Mouse (Mus musculus) liver, embryonic 11.5 days (tissue): ENCODE measurements at regions not wholly inside any gene's neighbourhood (a gene's known extent, or its start where the extent isn't known, plus 50 kb on each side); places are given as distances from the start of the nearest gene placed in this dataset.

Experiments
- ATAC-seq: fragments of 200-750 bp; cut with Nextera tagmentation; replicated peaks from 2 replicates; pipeline ENCODE4 v1.8.0; 2017; ENCODE audit warnings: moderate number of reproducible peaks, mild to moderate bottlenecking, moderate TSS enrichment, moderate library complexity; ENCODE audit not compliant: low FRiP score
- DNase-seq: peaks from one replicate; pipeline ENCODE4 v3.0.0-alpha.2; 2017; ENCODE audit warnings: low spot score
- H3K27ac ChIP-seq: fragments of 300-500 bp; sonication (generic); 2 replicates; pipeline ENCODE4 v1.5.1; 2014; ENCODE audit warnings: mild to moderate bottlenecking, low read depth, low read length, control low read depth
- H3K27me3 ChIP-seq: fragments of 300-500 bp; sonication (generic); replicated peaks from 2 replicates; pipeline ENCODE4 v1.6.1; 2014; ENCODE audit warnings: low read length, mixed read lengths; ENCODE audit not compliant: control insufficient read depth, insufficient read depth
- H3K36me3 ChIP-seq: fragments of 300-500 bp; sonication (generic); 2 replicates; pipeline ENCODE4 v1.6.1; 2014; ENCODE audit warnings: mild to moderate bottlenecking, low read length, moderate library complexity, mixed read lengths; ENCODE audit not compliant: control insufficient read depth, insufficient read depth
- H3K4me1 ChIP-seq: fragments of 300-500 bp; sonication (generic); replicated peaks from 2 replicates; pipeline ENCODE4 v1.6.1; 2014; ENCODE audit warnings: low read length, mixed read lengths; ENCODE audit not compliant: control insufficient read depth, insufficient read depth
- H3K4me2 ChIP-seq: fragments of 300-500 bp; sonication (generic); 2 replicates; pipeline ENCODE4 v1.6.1; 2014; ENCODE audit warnings: mild to moderate bottlenecking, control low read depth, moderate library complexity
- H3K4me3 ChIP-seq: fragments of 300-500 bp; sonication (generic); 2 replicates; pipeline ENCODE4 v1.5.1; 2014; ENCODE audit warnings: low read depth, low read length, control low read depth
- H3K9ac ChIP-seq: fragments of 300-500 bp; sonication (generic); 2 replicates; pipeline ENCODE4 v1.6.1; 2014; ENCODE audit warnings: low read depth, low read length, control low read depth
- H3K9me3 ChIP-seq: fragments of 300-500 bp; sonication (generic); 2 replicates; pipeline ENCODE4 v1.6.1; 2016; ENCODE audit warnings: low read length, inconsistent platforms, mixed read lengths; ENCODE audit not compliant: control insufficient read depth
- WGBS: fragments of 180-500 bp; shearing (Covaris S2); extraction: QIAGEN DNeasy Blood & Tissue Kit; methylation state at CpG from one replicate; pipeline ENCODE4 v1.1.7; 2014; 5-methylcytosine and 5-hydroxymethylcytosine counted together

GRCm38 (mm10) chr11:63507387-63507786, 378.6 kb downstream of the Pmp22 start:
- H3K27me3 ChIP-seq, result no peaks in the 10 kb centered on the region
- DNase-seq (no peak), ATAC-seq (no peak)
- 90% methylated on average over 8 of the region's 8 CpGs for WGBS
- H3K4me3 ChIP-seq, result no peak overlapping the region
- no peak overlapping the region for H3K9ac ChIP-seq
- H3K4me2 ChIP-seq, result no peak overlapping the region
- no peaks in the 10 kb centered on the region for H3K36me3 ChIP-seq
- no peaks in the 10 kb centered on the region for H3K4me1 ChIP-seq
- H3K27ac ChIP-seq, result no peak overlapping the region
- H3K9me3 ChIP-seq, result no peaks in the 10 kb centered on the region

DNA sequence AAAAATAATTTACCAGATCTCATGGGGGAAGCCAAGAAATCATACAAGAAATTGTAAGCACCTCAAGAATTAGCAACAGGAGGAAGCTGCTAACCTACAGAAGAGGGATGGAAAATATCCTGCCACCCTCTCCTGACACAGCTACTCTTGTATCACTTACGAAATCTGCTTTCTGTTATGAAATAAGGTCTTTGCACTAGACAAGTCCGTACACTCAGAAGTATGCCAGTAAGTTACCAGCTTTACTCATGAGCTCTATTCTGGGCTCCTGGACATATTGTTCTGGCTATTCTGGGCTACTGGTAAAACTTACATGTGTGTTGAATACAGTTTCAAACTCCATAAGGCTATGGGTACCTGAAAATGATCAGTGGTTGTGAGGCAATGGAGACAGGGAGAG, 379.9 kb downstream of the Pmp22 start:
- WGBS, result 83% methylated on average over 2 of the region's 2 CpGs
- Histone ChIP-seq H3K9ac (no peak overlapping the region), H3K4me3 (no peak overlapping the region), H3K4me2 (no peak overlapping the region), H3K27me3 (no peaks in the 10 kb centered on the region), H3K27ac (no peak overlapping the region), H3K9me3 (no peaks in the 10 kb centered on the region), H3K36me3 (no peaks in the 10 kb centered on the region), H3K4me1 (no peaks in the 10 kb centered on the region)
- DNase-seq (no peak), ATAC-seq (no peak)

- no peak overlapping the region for H3K4me3 ChIP-seq
- no peaks in the 10 kb centered on the region for H3K4me1 ChIP-seq
- no peaks in the 10 kb centered on the region for H3K9me3 ChIP-seq
- ATAC-seq, result no peak
- no peak for DNase-seq
- WGBS, result 87% methylated on average over 7 of the region's 7 CpGs
- no peak overlapping the region for H3K9ac ChIP-seq
- H3K27ac ChIP-seq, result no peak overlapping the region
- no peaks in the 10 kb centered on the region for H3K36me3 ChIP-seq
- H3K4me2 ChIP-seq, result no peak overlapping the region
- no peaks in the 10 kb centered on the region for H3K27me3 ChIP-seq
These were observed 381.8 kb downstream of the Pmp22 start for GRCm38 (mm10) chr11:63510611-63511010.

DNA sequence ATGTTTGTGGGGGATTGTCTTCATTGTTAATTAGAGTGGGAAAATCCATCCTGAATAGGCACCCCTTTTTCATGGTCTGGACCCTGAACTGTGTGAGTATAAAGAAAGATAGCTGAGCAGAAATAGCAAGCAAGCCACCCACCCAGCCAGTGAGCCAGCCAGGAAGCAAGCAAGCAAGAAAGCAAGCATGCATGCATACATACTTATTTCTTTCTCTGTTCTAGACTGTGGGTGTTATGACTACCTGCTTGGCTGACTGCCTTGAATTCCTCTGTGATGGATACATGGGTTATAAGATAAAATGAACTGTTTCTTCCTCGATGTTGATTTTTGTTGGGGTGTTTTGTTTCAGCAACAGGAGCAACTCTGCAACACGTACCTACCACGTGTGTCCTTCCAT, 385.8 kb downstream of the Pmp22 start:
- WGBS, result 76% methylated on average over 3 of the region's 3 CpGs
- Histone ChIP-seq H3K4me2 (no peak overlapping the region), H3K4me3 (no peak overlapping the region), H3K36me3 (no peaks in the 10 kb centered on the region), H3K27me3 (no peaks in the 10 kb centered on the region), H3K4me1 (no peaks in the 10 kb centered on the region), H3K27ac (no peak overlapping the region), H3K9ac (no peak overlapping the region), H3K9me3 (no peaks in the 10 kb centered on the region)
- no peak for DNase-seq
- ATAC-seq, result no peak

DNA sequence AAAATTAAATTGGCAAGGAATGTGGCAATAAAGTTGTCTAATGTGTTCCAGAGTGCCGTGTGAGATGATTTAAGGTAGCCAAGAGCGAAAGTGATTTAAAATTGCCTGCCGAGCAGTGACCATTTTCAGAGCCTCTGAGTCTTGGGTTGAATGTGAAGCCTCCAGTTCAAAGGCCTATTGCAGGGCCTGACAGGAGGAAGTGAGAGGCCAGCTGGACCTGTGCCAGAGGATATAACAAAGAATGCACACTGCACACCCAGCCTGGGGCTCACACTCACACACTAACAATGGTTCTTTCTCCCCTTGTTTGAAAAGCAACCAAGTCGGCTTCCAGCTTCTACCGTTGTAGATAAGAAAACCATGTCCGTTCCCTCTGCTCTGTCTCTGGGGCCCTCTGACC, 390.1 kb downstream of the Pmp22 start:
- Histone ChIP-seq H3K4me1 (no peaks in the 10 kb centered on the region), H3K36me3 (no peaks in the 10 kb centered on the region), H3K9me3 (no peaks in the 10 kb centered on the region), H3K4me2 (no peak overlapping the region), H3K9ac (no peak overlapping the region), H3K27ac (no peak overlapping the region), H3K4me3 (no peak overlapping the region), H3K27me3 (no peaks in the 10 kb centered on the region)
- no peak for ATAC-seq
- DNase-seq, result no peak
- 61% methylated on average over 6 of the region's 6 CpGs for WGBS

DNA sequence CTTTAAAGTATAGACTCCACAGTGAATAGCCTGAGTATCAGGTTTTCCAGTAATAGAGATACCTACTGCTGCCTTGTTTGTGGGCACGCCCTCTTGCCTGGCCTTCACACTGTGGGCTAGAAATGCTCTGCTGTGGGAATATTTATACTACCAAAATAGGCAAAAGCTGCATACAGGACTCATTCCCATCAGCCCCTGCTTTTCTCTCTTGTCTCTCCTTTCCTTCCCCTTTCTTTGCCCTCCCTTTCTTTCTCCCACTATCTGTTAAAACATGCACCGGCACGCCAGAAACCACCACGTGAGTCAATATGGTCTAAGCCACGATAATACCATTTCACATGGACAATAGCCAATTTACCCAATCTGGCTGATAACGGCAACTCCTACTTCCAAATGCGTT, 395.5 kb downstream of the Pmp22 start:
- 58% methylated on average over 7 of the region's 7 CpGs for WGBS

DNA sequence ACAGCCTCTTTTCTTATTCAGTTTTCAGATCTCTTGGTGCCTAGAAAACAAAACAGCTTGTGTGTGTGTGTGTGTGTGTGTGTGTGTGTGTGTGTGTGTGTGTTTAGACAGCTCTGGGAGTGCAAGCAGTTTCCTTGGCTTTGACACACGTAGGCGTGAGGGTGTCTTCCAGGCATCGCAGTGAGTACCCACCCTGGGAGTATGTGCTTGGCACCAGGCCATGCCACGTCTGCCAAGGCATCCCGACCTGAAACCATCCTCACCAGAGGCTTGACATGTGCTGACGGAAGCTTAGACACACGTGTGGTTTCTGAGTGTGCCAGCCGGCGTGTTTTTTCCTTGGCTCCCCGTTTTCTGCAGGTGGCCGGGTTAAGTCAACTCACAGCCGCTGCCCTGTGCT, 396.6 kb downstream of the Pmp22 start:
- H3K9me3 ChIP-seq, result no peaks in the 10 kb centered on the region
- no peak for DNase-seq
- H3K9ac ChIP-seq, result no peak overlapping the region
- no peak overlapping the region for H3K4me2 ChIP-seq
- no peak for ATAC-seq
- no peaks in the 10 kb centered on the region for H3K4me1 ChIP-seq
- H3K27ac ChIP-seq, result no peak overlapping the region
- WGBS, result 75% methylated on average over 12 of the region's 12 CpGs
- no peaks in the 10 kb centered on the region for H3K36me3 ChIP-seq
- H3K4me3 ChIP-seq, result no peak overlapping the region
- no peaks in the 10 kb centered on the region for H3K27me3 ChIP-seq

More for the DNA sequence above, 395.5 kb downstream of the Pmp22 start:
- Histone ChIP-seq H3K27ac (no peak overlapping the region), H3K4me1 (no peaks in the 10 kb centered on the region), H3K9ac (no peak overlapping the region), H3K36me3 (no peaks in the 10 kb centered on the region), H3K4me2 (no peak overlapping the region), H3K4me3 (no peak overlapping the region), H3K9me3 (no peaks in the 10 kb centered on the region), H3K27me3 (no peaks in the 10 kb centered on the region)
- ATAC-seq (no peak), DNase-seq (no peak)

DNA sequence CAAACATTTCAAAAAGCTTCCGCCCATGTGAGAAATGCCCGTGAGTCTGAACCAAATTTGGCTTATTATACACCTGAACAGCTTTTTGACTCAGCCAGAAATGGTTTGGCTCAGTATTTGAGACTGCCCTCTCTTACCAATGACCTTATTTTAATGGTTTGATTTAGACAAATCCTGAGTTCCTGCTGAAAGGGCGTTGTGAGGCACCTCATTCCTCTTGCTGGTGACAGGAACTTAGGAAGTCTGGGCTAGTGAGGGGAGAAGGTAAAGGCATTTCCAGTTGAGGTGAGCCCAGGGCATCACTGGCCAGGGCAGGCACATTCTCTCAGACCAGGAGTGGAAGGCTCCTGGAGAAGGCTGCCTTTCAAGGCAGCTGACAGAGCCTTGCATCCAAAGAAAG, 396.1 kb downstream of the Hs3st3b1 start:
- WGBS, result 72% methylated on average over 3 of the region's 3 CpGs
- H3K9me3 ChIP-seq, result no peaks in the 10 kb centered on the region
- no peak for DNase-seq
- H3K4me3 ChIP-seq, result no peak overlapping the region
- no peaks in the 10 kb centered on the region for H3K36me3 ChIP-seq
- ATAC-seq, result no peak
- H3K9ac ChIP-seq, result no peak overlapping the region
- no peak overlapping the region for H3K27ac ChIP-seq
- H3K4me2 ChIP-seq, result no peak overlapping the region
- H3K27me3 ChIP-seq, result no peaks in the 10 kb centered on the region
- H3K4me1 ChIP-seq, result no peaks in the 10 kb centered on the region

GRCm38 (mm10) chr11:63532752-63533151, 389.3 kb downstream of the Hs3st3b1 start:
- Histone ChIP-seq H3K9me3 (no peaks in the 10 kb centered on the region), H3K4me3 (no peak overlapping the region), H3K27me3 (no peaks in the 10 kb centered on the region), H3K4me2 (no peak overlapping the region), H3K27ac (no peak overlapping the region), H3K4me1 (no peaks in the 10 kb centered on the region), H3K36me3 (no peaks in the 10 kb centered on the region), H3K9ac (no peak overlapping the region)
- ATAC-seq, result no peak
- 90% methylated on average over 5 of the region's 5 CpGs for WGBS
- DNase-seq, result no peak
